Mouse (Mus musculus) liver, adult 2 months (tissue): ENCODE data around the gene Ehf.

Experiments used
- CTCF ChIP-seq: fragments of 200-500 bp; IDR thresholded peaks from 2 replicates; pipeline ENCODE4 v1.5.1; 2011; ENCODE audit warnings: low read depth, low read length, control low read depth
- POLR2A ChIP-seq: fragments of 200-500 bp; IDR thresholded peaks from 2 replicates; pipeline ENCODE4 v1.6.1; 2011; ENCODE audit warnings: low read length, control low read depth; ENCODE audit not compliant: insufficient read depth; ENCODE audit errors: extremely low read depth

- TF ChIP-seq CTCF (no peak), POLR2A (no peak)
These were observed 19.3 kb downstream of the Ehf start for GRCm38 (mm10) chr2:103283730-103284129.
